In genomic region chr8:111898586-111898985, GRCm38 (mm10) we compare ENCODE assay signal across 23 mouse cellular contexts. TPM values are rescaled to one million over a fixed set of nuclear protein-coding genes. Genes with fewer than 3 reads are reported as not detected.
DNase-seq lines count a peak whose midpoint lies in the region; ATAC-seq and TF ChIP-seq lines count a peak whose summit lies in the region.
"Had no signal": no experiment of that assay in that cellular context is flagged by ENCODE, and none has a peak within 500 bp of the region (broad histone marks: within the 10 kb centered on the region; RNA-seq: fewer than 3 reads in every experiment).

No protein-coding gene starts in this region.

- no peak overlapping the region for H3K9ac ChIP-seq in lung, embryonic 14.5 days
- no peak overlapping the region for H3K9ac ChIP-seq in forebrain, postnatal 0 days
- H3K9ac ChIP-seq: embryonic facial prominence, embryonic 12.5 days; forebrain, embryonic 15.5 days; hindbrain, embryonic 14.5 days had no signal

- H3K4me1 ChIP-seq in lung, embryonic 14.5 days (ENCODE audit: insufficient read depth) = no peaks in the 10 kb centered on the region
- H3K4me1 ChIP-seq in lung, adult 2 months (ENCODE audit: control insufficient read depth, insufficient read depth, low read length) = no peaks in the 10 kb centered on the region
- H3K4me1 ChIP-seq in forebrain, postnatal 0 days (ENCODE audit: insufficient read depth) = no peaks in the 10 kb centered on the region
- H3K4me1 ChIP-seq: forebrain, embryonic 15.5 days had no signal

- H3K36me3 ChIP-seq in lung, embryonic 14.5 days (ENCODE audit: insufficient read depth) = no peaks in the 10 kb centered on the region
- no peaks in the 10 kb centered on the region for H3K36me3 ChIP-seq in forebrain, postnatal 0 days (ENCODE audit: insufficient read depth)
- H3K36me3 ChIP-seq: embryonic facial prominence, embryonic 12.5 days; forebrain, embryonic 15.5 days; hindbrain, embryonic 10.5 days had no signal

- H3K4me2 ChIP-seq in lung, embryonic 14.5 days = no peak overlapping the region
- H3K4me2 ChIP-seq in forebrain, postnatal 0 days (ENCODE audit: low read depth) = no peak overlapping the region
- H3K4me2 ChIP-seq: embryonic facial prominence, embryonic 12.5 days; forebrain, embryonic 15.5 days; heart, embryonic 11.5 days; hindbrain, embryonic 14.5 days had no signal

- peak; percentile 74; the same call in 1 of the 2 replicates for ATAC-seq in lung, embryonic 14.5 days (ENCODE audit: insufficient read depth)
- ATAC-seq in forebrain, postnatal 0 days = no peak
- ATAC-seq: forebrain, embryonic 15.5 days; Patski had no signal

- no peak overlapping the region for H3K27ac ChIP-seq in lung, embryonic 14.5 days (ENCODE audit: low read depth)
- H3K27ac ChIP-seq in forebrain, postnatal 0 days (ENCODE audit: low read depth, low read length) = no peak overlapping the region
- H3K27ac ChIP-seq: embryonic facial prominence, embryonic 12.5 days; forebrain, embryonic 15.5 days; hindbrain, embryonic 10.5 days; hindbrain, embryonic 14.5 days had no signal

- DNase-seq in lung, embryonic 14.5 days = no peak
- DNase-seq in lung, adult 2 months = no peak
- DNase-seq in retina, postnatal 1 day = peak; percentile 53
- DNase-seq in retina, embryonic 14.5 days (ENCODE audit: low spot score) = no peak
- DNase-seq in ZHBTc4 (ENCODE audit: low read depth, low spot score) = peak; percentile 71
- no peak for DNase-seq in right cerebral cortex, postnatal 36 days (ENCODE audit: low spot score in 2 of 2)
- DNase-seq in forebrain, postnatal 0 days = no peak
- DNase-seq: adrenal gland, adult 8-10 months; adrenal gland, postnatal 36 days; cerebellum, adult 11 months; cerebellum, adult 8-10 months; cerebellum, postnatal 14 days; embryo, embryonic 11 days; gastrocnemius, postnatal 10 days; heart, adult 18-20 months had no signal

- no peak for TF ChIP-seq CTCF in lung, embryonic 14.5 days (IDR thresholded peaks at IDR 0.05; ENCODE audit: low read depth)
- no peak for TF ChIP-seq CTCF in lung, adult 2 months (IDR thresholded peaks at IDR 0.05; ENCODE audit: insufficient read depth, low read length)
- no peak for TF ChIP-seq CTCF in forebrain, postnatal 0 days (IDR thresholded peaks at IDR 0.05; ENCODE audit: low read depth)

- no peak for TF ChIP-seq POLR2A in lung, adult 2 months (IDR thresholded peaks at IDR 0.05; ENCODE audit: borderline replicate concordance, extremely low read depth, low read depth, low read length)

- H3K27me3 ChIP-seq in lung, embryonic 14.5 days (ENCODE audit: insufficient read depth, low read length) = no peaks in the 10 kb centered on the region
- H3K27me3 ChIP-seq in forebrain, postnatal 0 days (ENCODE audit: insufficient read depth, low read length) = no peaks in the 10 kb centered on the region
- H3K27me3 ChIP-seq: embryonic facial prominence, embryonic 12.5 days; forebrain, embryonic 15.5 days; Patski had no signal

- 20% methylated on average over 10 of the region's 10 CpGs for WGBS in lung, embryonic 14.5 days
- 36% methylated on average over 10 of the region's 10 CpGs for WGBS in lung, adult 2 months
- WGBS in forebrain, postnatal 0 days = 39% methylated on average over 10 of the region's 10 CpGs

- H3K4me3 ChIP-seq in lung, embryonic 14.5 days (ENCODE audit: low read depth, low read length) = no peak overlapping the region
- H3K4me3 ChIP-seq in lung, adult 2 months (replicated peaks; ENCODE audit: extremely low read depth, low read depth, low read length) = no peak overlapping the region
- no peak overlapping the region for H3K4me3 ChIP-seq in forebrain, postnatal 0 days (ENCODE audit: low read depth, low read length)
- H3K4me3 ChIP-seq: embryonic facial prominence, embryonic 12.5 days; forebrain, embryonic 15.5 days; hindbrain, embryonic 10.5 days had no signal

- H3K9me3 ChIP-seq in lung, embryonic 14.5 days (ENCODE audit: low read depth, low read length) = no peaks in the 10 kb centered on the region
- H3K9me3 ChIP-seq in forebrain, postnatal 0 days (ENCODE audit: low read length) = no peaks in the 10 kb centered on the region
- H3K9me3 ChIP-seq: forebrain, embryonic 15.5 days; hindbrain, embryonic 10.5 days had no signal

RNA-seq across cellular contexts. Expression of gene Chst5, which starts 11.7 kb away (rescaled TPM):
- polyA plus RNA-seq in lung, embryonic 14.5 days (2014; fragmentation: Nextera tagmentation; extraction: Ambion mirVana) = 5.3 and 6.6 TPM in 2 replicates
- 7.1 and 7.6 TPM in 2 replicates for polyA plus RNA-seq in lung, adult 2 months (2012; rRNA removed)
- total RNA-seq in forebrain, postnatal 0 days (2014; rRNA removed) = 1.5 and 3.7 TPM in 2 replicates
- polyA plus RNA-seq in forebrain, postnatal 0 days (2015; fragmentation: Nextera tagmentation; extraction: Ambion mirVana) = 1.8 and 2.6 TPM in 2 replicates
- total RNA-seq: adrenal gland, adult 8-10 months; adrenal gland, postnatal 36 days; common myeloid progenitor, adult 5-6 weeks; heart, adult 18-20 months; heart, postnatal 25 days had no signal
- polyA plus RNA-seq: Patski had no signal

RNA-seq across cellular contexts. Expression of gene Tmem170, which starts 22.0 kb away (rescaled TPM):
- 7.0 and 7.3 TPM in 2 replicates for polyA plus RNA-seq in lung, embryonic 14.5 days (2014; fragmentation: Nextera tagmentation; extraction: Ambion mirVana)
- 4.0 and 5.0 TPM in 2 replicates for polyA plus RNA-seq in lung, adult 2 months (2012; rRNA removed)
- 3.0 and 3.6 TPM in 2 replicates for total RNA-seq in forebrain, postnatal 0 days (2014; rRNA removed)
- 1.5 and 2.0 TPM in 2 replicates for polyA plus RNA-seq in forebrain, postnatal 0 days (2015; fragmentation: Nextera tagmentation; extraction: Ambion mirVana)

RNA-seq across cellular contexts. Expression of gene Tmem231, which starts 35.1 kb away (rescaled TPM):
- 18.7 and 18.9 TPM in 2 replicates for polyA plus RNA-seq in lung, embryonic 14.5 days (2014; fragmentation: Nextera tagmentation; extraction: Ambion mirVana)
- 8.0 and 8.2 TPM in 2 replicates for polyA plus RNA-seq in lung, adult 2 months (2012; rRNA removed)
- 15.9 and 19.9 TPM in 2 replicates for total RNA-seq in forebrain, postnatal 0 days (2014; rRNA removed)
- polyA plus RNA-seq in forebrain, postnatal 0 days (2015; fragmentation: Nextera tagmentation; extraction: Ambion mirVana) = 12.3 and 14.7 TPM in 2 replicates

RNA-seq across cellular contexts. Expression of gene Gabarapl2, which starts 41.9 kb away (rescaled TPM):
- polyA plus RNA-seq in lung, embryonic 14.5 days (2014; fragmentation: Nextera tagmentation; extraction: Ambion mirVana) = 147 and 163 TPM in 2 replicates
- 26.2 and 58.2 TPM in 2 replicates for polyA plus RNA-seq in lung, adult 2 months (2012; rRNA removed)
- 155 and 165 TPM in 2 replicates for total RNA-seq in forebrain, postnatal 0 days (2014; rRNA removed)
- 484 and 489 TPM in 2 replicates for polyA plus RNA-seq in forebrain, postnatal 0 days (2015; fragmentation: Nextera tagmentation; extraction: Ambion mirVana)

RNA-seq across cellular contexts. Expression of gene Cfdp1, which starts 44.5 kb away (rescaled TPM):
- 195 and 200 TPM in 2 replicates for polyA plus RNA-seq in lung, embryonic 14.5 days (2014; fragmentation: Nextera tagmentation; extraction: Ambion mirVana)
- polyA plus RNA-seq in lung, adult 2 months (2012; rRNA removed) = 3.6 and 7.9 TPM in 2 replicates
- 121 and 128 TPM in 2 replicates for total RNA-seq in forebrain, postnatal 0 days (2014; rRNA removed)
- polyA plus RNA-seq in forebrain, postnatal 0 days (2015; fragmentation: Nextera tagmentation; extraction: Ambion mirVana) = 195 and 214 TPM in 2 replicates

Comparison
In these comparisons a context has a peak if more than half of its experiments do, and no peak if none do; other contexts are left out.
1. DNase-seq: peak in retina, postnatal 1 day (single experiment) and ZHBTc4 (single experiment); none in lung, embryonic 14.5 days (single experiment), lung, adult 2 months (single experiment), retina, embryonic 14.5 days (single experiment), right cerebral cortex, postnatal 36 days (0 of 2) and forebrain, postnatal 0 days (single experiment).